Mouse (Mus musculus) kidney, adult 2 months (tissue): ENCODE data around the gene Cfap221.

ENCODE experiments used
- CTCF ChIP-seq: fragments of 200-500 bp; conservative IDR thresholded peaks from 2 replicates; pipeline ENCODE4 v1.5.1; 2011; ENCODE audit warnings: low read depth, mild to moderate bottlenecking, control low read depth, low read length, moderate library complexity, mixed read lengths; ENCODE audit not compliant: insufficient read depth, insufficient read length
- POLR2A ChIP-seq: fragments of 200-500 bp; IDR thresholded peaks from one replicate; pipeline ENCODE4 v1.6.1; 2011; ENCODE audit warnings: low read depth, low read length, control low read depth

- TF ChIP-seq CTCF = no peak
- no peak for TF ChIP-seq POLR2A
Observed at GRCm38 (mm10) chr1:120018900-120019299, 21.9 kb upstream of the Cfap221 start.
